Mouse (Mus musculus) kidney, adult 8-10 months (tissue): Measurements from ENCODE around the gene Apol11a.
A peak's percentile ranks its signal among the peaks of the same experiment; 100 is the strongest.
"Not testable (repeated sequence)": the region's sequence is repeated elsewhere in the genome, so short reads cannot be mapped to it uniquely, and the experiment has no call there.

ENCODE experiments used
- DNase-seq, 2 experiments: peaks; one replicate each; pipeline ENCODE4 v3.0.0; 2022

The Apol11a gene

DNA sequence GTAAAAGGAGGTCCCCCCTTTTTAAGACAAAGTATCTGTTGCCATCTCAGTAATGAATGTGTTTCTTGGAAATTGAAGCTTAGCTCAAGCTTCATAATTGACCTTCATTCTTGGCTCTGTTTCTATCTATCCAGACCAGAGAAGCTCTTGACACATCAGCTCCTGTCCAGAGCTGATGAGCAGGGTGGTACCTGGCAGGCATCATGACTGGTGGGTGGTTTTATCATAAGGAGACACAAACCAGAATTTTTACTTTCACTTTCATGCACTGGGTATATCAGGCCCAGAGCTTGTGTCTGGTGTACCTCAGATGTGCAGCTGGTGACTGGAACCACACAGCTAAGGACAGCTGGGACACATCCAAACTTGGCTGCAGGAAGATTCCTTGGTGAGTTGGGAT lies at the start of gene Apol11a:
Gene Apol11a (plus strand): TSS at position 306 of the 400 bp plus-strand sequence.
- DNase-seq, result not testable (repeated sequence)

DNA sequence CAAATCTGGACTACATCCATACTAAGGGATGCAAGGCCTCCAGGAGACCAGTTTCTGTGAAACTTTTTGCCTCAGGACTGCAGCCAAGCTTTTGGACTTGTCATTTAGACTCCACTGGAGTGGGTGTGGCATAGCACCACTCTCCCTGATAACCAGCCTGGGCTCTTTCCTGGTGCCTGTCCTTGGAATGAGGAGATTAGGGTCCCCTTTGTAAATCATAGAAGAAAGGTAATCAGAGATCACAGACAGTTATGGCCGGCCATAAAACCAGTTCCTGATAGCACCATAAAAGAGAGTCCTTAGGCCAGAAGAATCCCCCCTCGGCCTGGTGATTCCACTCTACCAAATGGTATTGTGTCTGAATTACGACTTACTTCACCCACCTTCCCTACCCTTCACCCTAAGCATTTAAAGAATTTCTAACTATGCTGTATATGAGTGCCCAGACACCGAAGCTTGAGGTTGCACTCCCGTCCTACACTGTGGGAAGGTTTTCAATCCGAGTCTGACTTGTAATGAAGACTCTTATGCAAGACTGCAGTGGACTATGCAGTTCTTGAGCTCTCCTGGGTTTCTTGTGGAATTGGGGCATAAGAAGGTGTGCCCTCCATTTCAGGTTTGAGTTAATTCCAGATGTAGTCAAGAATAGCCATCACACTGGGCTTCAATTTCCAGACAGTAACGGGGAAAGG lies 33.2 kb upstream of the Apol11a start:
- not testable (repeated sequence) for DNase-seq

DNA sequence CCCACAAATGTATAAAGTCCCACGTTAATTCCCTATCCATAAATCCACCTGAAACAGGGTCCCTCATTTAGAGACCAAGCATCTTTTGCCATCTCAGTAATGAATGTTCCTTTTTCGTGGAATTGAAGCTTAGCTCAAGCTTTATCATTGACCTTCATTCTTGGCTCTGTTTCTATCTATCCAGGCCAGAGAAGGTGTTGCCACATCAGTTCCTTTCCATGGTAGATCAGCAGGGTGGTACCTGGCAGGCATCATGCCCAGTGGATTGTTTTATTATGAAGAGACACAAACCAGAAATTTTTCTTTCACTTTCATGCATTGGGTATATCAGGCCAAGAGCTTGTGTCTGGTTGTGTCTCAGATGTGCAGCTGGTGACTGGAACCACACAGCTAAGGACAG lies 31.4 kb upstream of the Apol11a start, which contains the start of gene Apol10a:
Gene Apol10a (plus strand): TSS at position 355 of the 400 bp plus-strand sequence.
- not testable (repeated sequence) for DNase-seq

- DNase-seq, result peak in 1 of 2 experiments; percentile 57
Measured at GRCm38 (mm10) chr15:77482140-77482794, 25.8 kb upstream of the Apol11a start.

GRCm38 (mm10) chr15:77493181-77493580 lies 14.9 kb upstream of the Apol11a start:
- not testable (repeated sequence) for DNase-seq

DNA sequence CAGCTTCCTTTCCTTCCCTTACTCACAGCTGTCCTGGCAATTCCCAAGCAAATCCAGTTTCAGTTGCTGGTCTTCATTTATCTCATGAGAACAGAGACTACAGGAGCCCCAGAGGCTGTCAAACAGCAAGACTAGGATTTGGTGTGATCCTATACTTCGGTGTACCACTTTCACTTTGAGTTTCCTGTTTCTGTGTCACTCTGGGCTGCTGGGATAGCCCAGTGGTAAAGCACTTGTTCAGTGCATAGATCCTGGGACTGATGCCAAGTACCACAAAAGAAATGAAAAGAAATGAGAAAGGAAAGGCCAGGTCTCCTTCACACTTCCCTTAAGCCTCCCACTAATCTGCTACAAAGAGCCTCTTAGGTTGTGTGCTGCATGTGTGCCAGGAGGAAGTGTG lies 13.4 kb upstream of the Apol11a start:
- DNase-seq, result not testable (repeated sequence)

- DNase-seq, result not testable (repeated sequence)
Measured at GRCm38 (mm10) chr15:77520596-77520995, 12.5 kb downstream of the Apol11a start.

DNA sequence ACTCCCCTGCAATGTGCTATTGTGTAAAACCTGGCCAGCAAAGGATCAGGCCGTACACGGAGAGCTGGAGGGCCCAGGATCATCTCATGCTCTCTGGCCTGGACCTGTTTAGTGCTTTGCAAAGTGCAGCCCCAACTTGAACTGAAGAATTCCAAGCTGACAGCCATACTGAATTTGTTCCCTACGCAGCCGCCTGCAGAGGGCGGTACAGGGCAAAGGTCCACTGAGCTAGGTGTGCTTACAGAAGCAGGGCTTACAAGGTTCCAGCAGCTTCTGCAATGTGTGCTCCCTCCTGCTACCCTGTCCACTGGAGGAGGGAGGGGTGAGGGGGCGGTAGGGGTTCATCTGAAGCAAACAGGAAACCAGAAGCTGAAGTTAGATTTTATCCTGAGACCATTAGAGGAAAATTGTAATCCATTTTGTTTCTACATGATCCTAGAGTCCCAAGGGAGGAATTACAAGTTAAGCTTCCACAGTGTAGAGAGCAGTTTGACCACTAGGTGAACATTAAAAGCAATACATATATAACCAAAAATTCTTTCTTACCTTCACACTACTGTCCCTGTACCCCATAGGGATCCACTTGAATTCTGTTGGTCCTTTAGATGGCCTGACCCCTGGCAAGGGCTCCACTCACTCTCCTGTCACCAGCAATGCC lies 15.2 kb downstream of the Apol11a start:
- DNase-seq, result peak; percentile 61 to 80

DNA sequence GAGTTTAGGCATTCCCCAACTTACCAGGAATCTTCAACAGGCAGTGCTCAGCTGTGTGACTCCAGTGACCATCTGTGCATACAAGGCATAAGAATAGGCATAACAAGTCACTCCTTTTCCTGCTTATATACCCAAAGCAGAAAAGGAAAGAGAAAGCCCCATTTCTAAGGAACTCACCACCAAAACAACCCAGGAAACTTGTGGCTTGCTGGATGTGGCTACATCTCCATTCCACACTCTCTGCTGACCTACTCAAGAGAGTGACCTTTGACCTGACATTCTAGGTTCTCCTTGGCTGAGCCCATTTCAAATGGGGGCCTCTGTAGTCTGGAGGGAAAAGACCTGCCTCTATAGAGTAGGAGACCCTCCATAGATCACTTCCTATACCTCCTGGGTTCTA lies 25.1 kb downstream of the Apol11a start, which contains the start of gene Apol7c:
Gene Apol7c (minus strand): TSS at position 101 of the 400 bp plus-strand sequence.
- DNase-seq, result no peak

- not testable (repeated sequence) for DNase-seq
Measured at GRCm38 (mm10) chr15:77539221-77539620, 31.1 kb downstream of the Apol11a start.

- DNase-seq, result no peak
Measured at GRCm38 (mm10) chr15:77561792-77562191, 53.7 kb downstream of the Apol11a start, which contains the start of gene 1700025B11Rik. 1700025B11Rik (minus strand) TSS chr15:77561892.

GRCm38 (mm10) chr15:77563219-77563618 lies 55.1 kb downstream of the Apol11a start:
- DNase-seq, result no peak
